18 mouse cellular contexts compared by ENCODE assay signal in genomic region chr7:143601705-143602104, GRCm38 (mm10). TPM values are rescaled to one million over a fixed set of nuclear protein-coding genes. Genes with fewer than 3 reads are reported as not detected.
DNase-seq lines count a peak whose midpoint lies in the region; ATAC-seq and TF ChIP-seq lines count a peak whose summit lies in the region.
"Had no signal": no experiment of that assay in that cellular context is flagged by ENCODE, and none has a peak within 500 bp of the region (broad histone marks: within the 10 kb centered on the region; RNA-seq: fewer than 3 reads in every experiment).

No protein-coding gene starts in this region.

- TF ChIP-seq CTCF in heart, postnatal 0 days (IDR thresholded peaks at IDR 0.05; ENCODE audit: low read depth) = 0 out of 2 replicates have a peak, but pooled peaks have one; percentile 11
- TF ChIP-seq CTCF in midbrain, postnatal 0 days (IDR thresholded peaks at IDR 0.05) = peak; percentile 39
- TF ChIP-seq CTCF in ES-Bruce4 (IDR thresholded peaks at IDR 0.05; ENCODE audit: low read depth, low read length) = peak; percentile 45

- 70% methylated on average over 2 of the region's 2 CpGs for WGBS in heart, postnatal 0 days
- 89% methylated on average over 2 of the region's 2 CpGs for WGBS in midbrain, postnatal 0 days
- 72% methylated on average over 2 of the region's 2 CpGs for WGBS in midbrain, embryonic 16.5 days

- no peaks in the 10 kb centered on the region for H3K27me3 ChIP-seq in heart, postnatal 0 days (ENCODE audit: control insufficient read depth, insufficient read depth, low read length)
- no peaks in the 10 kb centered on the region for H3K27me3 ChIP-seq in midbrain, postnatal 0 days (ENCODE audit: insufficient read depth, low read length)
- H3K27me3 ChIP-seq in midbrain, embryonic 16.5 days (ENCODE audit: control insufficient read depth, insufficient read depth, low read depth, low read length) = no peaks in the 10 kb centered on the region
- H3K27me3 ChIP-seq in ES-Bruce4 (ENCODE audit: control insufficient read depth, insufficient read depth, low read length, poor library complexity, severe bottlenecking) = no peaks in the 10 kb centered on the region
- H3K27me3 ChIP-seq: embryonic facial prominence, embryonic 15.5 days; hindbrain, embryonic 13.5 days; lung, embryonic 15.5 days; neural tube, embryonic 13.5 days had no signal

- intact Hi-C loops in heart, postnatal 10 days (cut with DNase I) = no loop called here

- H3K4me1 ChIP-seq in heart, postnatal 0 days (ENCODE audit: control insufficient read depth, insufficient read depth) = peaks cover 8% of the 10 kb centered on the region
- H3K4me1 ChIP-seq in midbrain, postnatal 0 days (ENCODE audit: insufficient read depth, low read length) = peaks cover 7% of the 10 kb centered on the region; the same call in 1 of the 2 replicates
- peaks cover 12% of the 10 kb centered on the region for H3K4me1 ChIP-seq in midbrain, embryonic 16.5 days (ENCODE audit: control insufficient read depth, insufficient read depth, low read length)
- peaks cover 4% of the 10 kb centered on the region for H3K4me1 ChIP-seq in ES-Bruce4 (ENCODE audit: control insufficient read depth, insufficient read depth, low read length)

- no peak overlapping the region for H3K9ac ChIP-seq in heart, postnatal 0 days (replicated peaks; ENCODE audit: low read depth, low read length)
- no peak overlapping the region for H3K9ac ChIP-seq in midbrain, postnatal 0 days (replicated peaks; ENCODE audit: low read length, poor library complexity, severe bottlenecking)
- H3K9ac ChIP-seq in midbrain, embryonic 16.5 days (ENCODE audit: low read depth, low read length) = no peak overlapping the region
- no peak overlapping the region for H3K9ac ChIP-seq in ES-Bruce4 (ENCODE audit: low read depth, poor library complexity, severe bottlenecking)
- H3K9ac ChIP-seq: embryonic facial prominence, embryonic 15.5 days; hindbrain, embryonic 13.5 days; lung, embryonic 15.5 days; neural tube, embryonic 13.5 days had no signal

- TF ChIP-seq POLR2A in ES-Bruce4 (IDR thresholded peaks at IDR 0.05; ENCODE audit: insufficient read depth, low read length) = no peak

- no peak for ATAC-seq in heart, postnatal 0 days (ENCODE audit: insufficient read depth, low read depth)
- ATAC-seq in midbrain, postnatal 0 days (ENCODE audit: low FRiP score) = no peak
- no peak for ATAC-seq in midbrain, embryonic 16.5 days
- peak; percentile 38; the same call in 1 of the 2 replicates for ATAC-seq in megakaryocyte progenitor cell, adult 5-6 weeks (replicated peaks; ENCODE audit: poor library complexity)
- ATAC-seq: forebrain, embryonic 14.5 days had no signal

- H3K9me3 ChIP-seq in heart, postnatal 0 days (replicated peaks; ENCODE audit: control insufficient read depth, low read length) = no peaks in the 10 kb centered on the region
- H3K9me3 ChIP-seq in midbrain, postnatal 0 days (ENCODE audit: low read length) = no peaks in the 10 kb centered on the region
- H3K9me3 ChIP-seq in midbrain, embryonic 16.5 days (replicated peaks; ENCODE audit: control insufficient read depth, low read length, poor library complexity, severe bottlenecking) = no peaks in the 10 kb centered on the region
- no peaks in the 10 kb centered on the region for H3K9me3 ChIP-seq in ES-Bruce4 (replicated peaks; ENCODE audit: control insufficient read depth, insufficient read depth, low read length, poor library complexity, severe bottlenecking)
- H3K9me3 ChIP-seq: embryonic facial prominence, embryonic 15.5 days; G1E; hindbrain, embryonic 13.5 days; lung, embryonic 15.5 days; neural tube, embryonic 13.5 days had no signal

- H3K36me3 ChIP-seq in heart, postnatal 0 days (replicated peaks; ENCODE audit: control insufficient read depth, insufficient read depth, low read length) = no peaks in the 10 kb centered on the region
- 0 out of 2 replicates have a peak, but pooled peaks cover 10% of the 10 kb centered on the region for H3K36me3 ChIP-seq in midbrain, postnatal 0 days (ENCODE audit: insufficient read depth, low read length)
- H3K36me3 ChIP-seq in midbrain, embryonic 16.5 days (ENCODE audit: control insufficient read depth, insufficient read depth, low read length) = no peaks in the 10 kb centered on the region
- peaks cover 11% of the 10 kb centered on the region for H3K36me3 ChIP-seq in ES-Bruce4 (ENCODE audit: control insufficient read depth, insufficient read depth, low read length, poor library complexity, severe bottlenecking)
- H3K36me3 ChIP-seq: embryonic facial prominence, embryonic 15.5 days; lung, embryonic 15.5 days had no signal

- no peak overlapping the region for H3K4me3 ChIP-seq in heart, postnatal 0 days (ENCODE audit: low read depth, low read length)
- no peak overlapping the region for H3K4me3 ChIP-seq in midbrain, postnatal 0 days (ENCODE audit: low read depth, low read length)
- H3K4me3 ChIP-seq in midbrain, embryonic 16.5 days (ENCODE audit: low read depth, low read length) = no peak overlapping the region
- H3K4me3 ChIP-seq in ES-Bruce4 (ENCODE audit: low read depth, low read length) = no peak overlapping the region
- H3K4me3 ChIP-seq: embryonic facial prominence, embryonic 15.5 days; hindbrain, embryonic 13.5 days; lung, embryonic 15.5 days; neural tube, embryonic 13.5 days had no signal

- no peak overlapping the region for H3K27ac ChIP-seq in heart, postnatal 0 days (ENCODE audit: low read depth)
- no peak overlapping the region for H3K27ac ChIP-seq in midbrain, postnatal 0 days (ENCODE audit: low read depth, low read length)
- no peak overlapping the region for H3K27ac ChIP-seq in midbrain, embryonic 16.5 days (ENCODE audit: low read length)
- H3K27ac ChIP-seq in ES-Bruce4 (ENCODE audit: insufficient read depth, low read length) = no peak overlapping the region
- H3K27ac ChIP-seq: embryonic facial prominence, embryonic 15.5 days; hindbrain, embryonic 13.5 days; lung, embryonic 15.5 days; neural tube, embryonic 13.5 days had no signal

- no peak for TF ChIP-seq EP300 in heart, postnatal 0 days (IDR thresholded peaks at IDR 0.05; ENCODE audit: low read depth)
- no peak for TF ChIP-seq EP300 in ES-Bruce4 (IDR thresholded peaks at IDR 0.05; ENCODE audit: insufficient read depth, low read depth, low read length)

- no peak overlapping the region for H3K4me2 ChIP-seq in heart, postnatal 0 days (ENCODE audit: low read depth, low read length)
- no peak overlapping the region for H3K4me2 ChIP-seq in midbrain, postnatal 0 days (ENCODE audit: low read depth, low read length, poor library complexity, severe bottlenecking)
- H3K4me2 ChIP-seq in midbrain, embryonic 16.5 days (ENCODE audit: low read length) = no peak overlapping the region
- H3K4me2 ChIP-seq: embryonic facial prominence, embryonic 15.5 days; hindbrain, embryonic 13.5 days; lung, embryonic 15.5 days; midbrain, embryonic 11.5 days; neural tube, embryonic 13.5 days had no signal

- DNase-seq in heart, postnatal 0 days (ENCODE audit: low spot score) = no peak
- no peak for DNase-seq in heart, postnatal 10 days
- DNase-seq in midbrain, postnatal 0 days (ENCODE audit: low spot score) = no peak
- DNase-seq in layer of hippocampus, adult 8-10 months (ENCODE audit: low spot score in 2 of 2) = no peak
- no peak for DNase-seq in cerebellum, postnatal 25 days
- DNase-seq: adrenal gland, adult 8-10 months; kidney, adult 8-10 months; thymus, postnatal 4 days had no signal

RNA-seq across cellular contexts. Expression of gene Cars, which starts 1.8 kb away (rescaled TPM):
- 7.0 and 15.4 TPM in 2 replicates for total RNA-seq in heart, postnatal 0 days (2014; rRNA removed; ENCODE audit: low replicate concordance)
- polyA plus RNA-seq in heart, postnatal 0 days (2015; fragmentation: Nextera tagmentation; extraction: Ambion mirVana) = 14.7 TPM in 2 replicates
- total RNA-seq in heart, postnatal 10 days (2021) = 10 to 100 TPM; 20.3 to 26.8 TPM
- total RNA-seq in midbrain, postnatal 0 days (2014; rRNA removed) = 44.5 and 63.0 TPM in 2 replicates
- 75.4 and 76.2 TPM in 2 replicates for polyA plus RNA-seq in midbrain, postnatal 0 days (2015; fragmentation: Nextera tagmentation; extraction: Ambion mirVana)
- polyA plus RNA-seq in midbrain, embryonic 16.5 days (2015; fragmentation: Nextera tagmentation; extraction: Ambion mirVana) = 70.5 and 78.6 TPM in 2 replicates
- 143 and 149 TPM in 2 replicates for polyA plus RNA-seq in ES-Bruce4 (2011; ENCODE audit: insufficient read depth, insufficient read length, low read depth, missing spikeins)
- total RNA-seq in megakaryocyte progenitor cell, adult 5-6 weeks (2015) = 40.3 and 55.4 TPM in 2 replicates
- total RNA-seq in megakaryocyte progenitor cell, adult 5-6 weeks (2017) = 47.5 and 74.5 TPM in 2 replicates
- 10 to 100 TPM; 48.3 to 57.0 (median 53.5) TPM for total RNA-seq in layer of hippocampus, adult 8-10 months (2022)

RNA-seq across cellular contexts. Expression of gene Tnfrsf26, which starts 26.8 kb away (rescaled TPM):
- total RNA-seq in heart, postnatal 0 days (2014; rRNA removed; ENCODE audit: low replicate concordance) = 0.12 and 0.84 TPM in 2 replicates
- 0.37 and 0.38 TPM in 2 replicates for polyA plus RNA-seq in heart, postnatal 0 days (2015; fragmentation: Nextera tagmentation; extraction: Ambion mirVana)
- total RNA-seq in heart, postnatal 10 days (2021) = 1 to 10 TPM; 1.0 to 1.1 TPM
- 0.09 and 0.11 TPM in 2 replicates for total RNA-seq in midbrain, postnatal 0 days (2014; rRNA removed)
- polyA plus RNA-seq in midbrain, postnatal 0 days (2015; fragmentation: Nextera tagmentation; extraction: Ambion mirVana) = 0.05 and 0.10 TPM in 2 replicates
- 0.16 and 0.24 TPM in 2 replicates for polyA plus RNA-seq in midbrain, embryonic 16.5 days (2015; fragmentation: Nextera tagmentation; extraction: Ambion mirVana)
- polyA plus RNA-seq in ES-Bruce4 (2011; ENCODE audit: insufficient read depth, insufficient read length, low read depth, missing spikeins) = not detected in 2 replicates
- 28.1 and 31.6 TPM in 2 replicates for total RNA-seq in megakaryocyte progenitor cell, adult 5-6 weeks (2015)
- total RNA-seq in megakaryocyte progenitor cell, adult 5-6 weeks (2017) = 20.1 and 20.5 TPM in 2 replicates
- under 1 TPM in 2 of 4 experiments, not detected in 2; 0.16 to 0.32 TPM for total RNA-seq in layer of hippocampus, adult 8-10 months (2022)
- polyA plus RNA-seq: G1E had no signal

RNA-seq across cellular contexts. Expression of gene Tnfrsf22, which starts 47.8 kb away (rescaled TPM):
- 1.9 and 3.2 TPM in 2 replicates for total RNA-seq in heart, postnatal 0 days (2014; rRNA removed; ENCODE audit: low replicate concordance)
- 2.6 and 2.9 TPM in 2 replicates for polyA plus RNA-seq in heart, postnatal 0 days (2015; fragmentation: Nextera tagmentation; extraction: Ambion mirVana)
- total RNA-seq in heart, postnatal 10 days (2021) = 1 to 10 TPM; 2.5 to 3.2 TPM
- 1.6 and 2.6 TPM in 2 replicates for total RNA-seq in midbrain, postnatal 0 days (2014; rRNA removed)
- polyA plus RNA-seq in midbrain, postnatal 0 days (2015; fragmentation: Nextera tagmentation; extraction: Ambion mirVana) = 4.9 and 6.7 TPM in 2 replicates
- 3.3 and 3.8 TPM in 2 replicates for polyA plus RNA-seq in midbrain, embryonic 16.5 days (2015; fragmentation: Nextera tagmentation; extraction: Ambion mirVana)
- polyA plus RNA-seq in ES-Bruce4 (2011; ENCODE audit: insufficient read depth, insufficient read length, low read depth, missing spikeins) = 6.1 and 9.2 TPM in 2 replicates
- 8.3 and 13.6 TPM in 2 replicates for total RNA-seq in megakaryocyte progenitor cell, adult 5-6 weeks (2015)
- total RNA-seq in megakaryocyte progenitor cell, adult 5-6 weeks (2017) = 2.8 and 5.7 TPM in 2 replicates
- 1 to 10 TPM; 1.7 to 2.6 (median 2.2) TPM for total RNA-seq in layer of hippocampus, adult 8-10 months (2022)
- polyA plus RNA-seq: G1E had no signal

RNA-seq across cellular contexts. Expression of gene Nap1l4, which starts 52.8 kb away (rescaled TPM):
- 142 and 153 TPM in 2 replicates for total RNA-seq in heart, postnatal 0 days (2014; rRNA removed; ENCODE audit: low replicate concordance)
- polyA plus RNA-seq in heart, postnatal 0 days (2015; fragmentation: Nextera tagmentation; extraction: Ambion mirVana) = 193 and 200 TPM in 2 replicates
- total RNA-seq in heart, postnatal 10 days (2021) = 100 to 1,000 TPM; 192 to 197 TPM
- 138 and 173 TPM in 2 replicates for total RNA-seq in midbrain, postnatal 0 days (2014; rRNA removed)
- polyA plus RNA-seq in midbrain, postnatal 0 days (2015; fragmentation: Nextera tagmentation; extraction: Ambion mirVana) = 258 and 263 TPM in 2 replicates
- polyA plus RNA-seq in midbrain, embryonic 16.5 days (2015; fragmentation: Nextera tagmentation; extraction: Ambion mirVana) = 327 and 338 TPM in 2 replicates
- polyA plus RNA-seq in ES-Bruce4 (2011; ENCODE audit: insufficient read depth, insufficient read length, low read depth, missing spikeins) = 179 and 208 TPM in 2 replicates
- 75.6 and 76.8 TPM in 2 replicates for total RNA-seq in megakaryocyte progenitor cell, adult 5-6 weeks (2015)
- total RNA-seq in megakaryocyte progenitor cell, adult 5-6 weeks (2017) = 153 and 162 TPM in 2 replicates
- 100 to 1,000 TPM in 3 of 4 experiments, 10 to 100 TPM in 1; 97.7 to 112 (median 104) TPM for total RNA-seq in layer of hippocampus, adult 8-10 months (2022)

Comparison
In these comparisons a context has a peak if more than half of its experiments do, and no peak if none do; other contexts are left out.
1. RNA of gene Tnfrsf26, which starts 26.8 kb away (total RNA-seq): 20.1 to 31.6 TPM in megakaryocyte progenitor cell, adult 5-6 weeks; 1.0 to 1.1 TPM in heart, postnatal 10 days, 0.12 to 0.84 TPM in heart, postnatal 0 days, 0.16 to 0.32 TPM in layer of hippocampus, adult 8-10 months and 0.09 to 0.11 TPM in midbrain, postnatal 0 days; every median in the first group is over 10 times any median in the second.
2. Peak in every context shown above with its lines, with median percentiles within 50 percentile points of each other: CTCF ChIP-seq.